Mouse (Mus musculus): ENCODE results near the gene Prcc. TPM values are rescaled to one million over a fixed set of nuclear protein-coding genes. Genes with fewer than 3 reads are reported as not detected.

Gene Prcc
- 55.3 and 56.1 TPM in 2 replicates for total RNA-seq (2021)
- long read RNA-seq, transcript Prcc-201 (7 exons, 2,099 nt) = major isoform, 11 of 15 reads
- long read RNA-seq, partial matches to known transcripts = 3 of 15 reads
- long read RNA-seq, other reads (novel, unspliced or antisense) = 1 of 15 reads

GRCm38 (mm10) chr3:87885281-87886003 is at the start of gene Prcc:
Gene Prcc (minus strand): TSS chr3:87885608.
- peak; percentile 73 for DNase-seq

GRCm38 (mm10) chr3:87935201-87935600 is 49.8 kb upstream of the Prcc start:
- no peak for DNase-seq

DNA sequence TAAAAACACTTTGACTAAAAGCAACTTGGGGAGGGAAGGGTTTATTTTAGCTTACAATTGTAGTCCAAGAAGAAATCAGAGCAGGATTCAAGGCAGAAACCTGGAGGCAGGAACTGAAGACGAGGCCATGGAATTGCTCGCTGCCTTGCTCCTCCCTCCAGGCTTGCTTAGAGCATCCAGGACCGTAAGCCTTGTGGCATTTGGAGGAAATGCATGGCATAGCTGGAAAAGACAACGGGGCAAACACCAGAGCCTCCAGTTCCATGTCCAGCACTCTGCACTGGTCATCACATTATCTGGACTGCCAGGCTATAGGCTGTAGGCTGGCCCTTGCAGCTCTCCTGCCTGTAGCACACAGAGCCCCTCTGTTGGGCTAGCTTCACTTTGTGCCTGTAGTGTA is 49.1 kb upstream of the Prcc start:
- DNase-seq = no peak

- no peak for DNase-seq
Observed at GRCm38 (mm10) chr3:87934026-87934425, 48.6 kb upstream of the Prcc start.

DNA sequence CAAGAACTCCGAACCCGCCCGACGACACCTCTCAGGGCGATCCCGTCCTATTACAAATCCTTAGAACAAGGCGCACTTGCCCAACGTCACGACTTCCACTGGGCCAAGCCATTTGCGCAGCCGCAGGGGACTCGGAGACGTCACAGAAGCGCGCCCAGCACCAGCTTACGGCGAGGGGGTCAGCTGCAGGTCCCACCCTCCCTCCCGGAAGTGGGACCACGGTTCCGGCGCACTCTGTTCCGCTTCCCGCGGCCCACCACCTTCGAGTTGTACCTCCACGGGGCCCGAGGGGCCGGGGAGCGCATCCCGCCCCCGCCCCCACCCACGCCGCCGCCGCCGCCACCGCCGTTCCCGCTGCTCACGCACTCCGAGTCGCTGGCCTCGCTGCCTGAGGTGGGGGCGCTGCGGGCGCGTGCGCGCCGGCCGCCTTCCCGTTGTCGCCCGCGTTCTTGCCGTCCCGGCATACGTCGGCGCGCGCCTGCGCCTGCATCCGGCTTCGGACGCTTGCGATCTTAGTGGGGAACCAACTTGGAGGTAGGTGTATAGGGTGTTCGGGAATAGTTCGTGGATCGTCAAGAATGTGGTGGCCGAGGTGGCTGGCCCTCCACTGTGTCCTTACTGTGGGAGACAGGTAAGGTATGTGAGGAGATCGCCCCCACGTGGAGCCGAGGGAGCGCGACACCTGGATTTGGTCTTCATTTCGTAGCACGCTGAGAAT is 44.8 kb upstream of the Prcc start, which contains the start of the genes Isg20l2 and Rrnad1:
Isg20l2 (plus strand) TSS at position 237 of the 718 bp plus-strand sequence.
Rrnad1 (minus strand) TSS at position 640 of the 718 bp plus-strand sequence.
- DNase-seq = peak; percentile 97

DNA sequence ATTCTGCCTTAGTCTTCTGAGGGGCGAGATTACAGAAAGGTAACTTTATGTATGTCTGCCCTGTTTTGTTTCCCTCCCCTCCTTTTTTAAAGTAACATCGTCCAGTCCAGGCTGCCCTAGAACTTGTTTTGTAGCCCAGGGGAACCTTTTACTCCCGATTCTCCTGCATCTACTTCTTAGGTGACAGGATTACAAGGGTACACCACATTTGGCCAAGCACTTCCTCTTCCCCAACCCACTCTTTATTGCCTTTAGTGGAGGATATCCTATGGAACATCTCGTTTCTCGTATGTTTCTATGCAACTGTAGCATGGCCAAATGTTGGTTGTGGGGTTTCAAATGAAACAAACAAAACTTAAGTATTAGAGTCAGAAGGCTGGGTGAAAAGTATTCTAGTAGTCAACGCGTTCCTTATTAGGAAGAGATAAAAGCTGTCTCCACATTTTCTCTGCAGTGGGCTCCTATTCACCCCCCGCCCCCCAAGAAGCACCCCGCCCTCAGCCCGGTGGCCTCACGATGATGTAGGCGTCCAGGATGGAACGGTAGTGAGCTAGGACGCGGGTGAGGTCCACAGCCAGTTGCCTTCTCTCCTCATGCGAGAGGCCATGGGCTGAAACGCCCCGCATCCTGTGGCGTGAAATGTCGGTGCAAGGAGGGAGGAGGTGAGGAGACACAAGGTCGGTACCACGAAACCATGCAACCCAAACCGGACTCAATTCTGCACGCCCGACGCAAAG is 44.1 kb upstream of the Prcc start:
- no peak for DNase-seq

- no peak for DNase-seq
Observed at GRCm38 (mm10) chr3:87927452-87927851, 42.0 kb upstream of the Prcc start.

GRCm38 (mm10) chr3:87924996-87925395 is 39.6 kb upstream of the Prcc start:
- peak; percentile 12 for DNase-seq

- no peak for DNase-seq
Observed at GRCm38 (mm10) chr3:87920270-87920943, 35.0 kb upstream of the Prcc start.

DNA sequence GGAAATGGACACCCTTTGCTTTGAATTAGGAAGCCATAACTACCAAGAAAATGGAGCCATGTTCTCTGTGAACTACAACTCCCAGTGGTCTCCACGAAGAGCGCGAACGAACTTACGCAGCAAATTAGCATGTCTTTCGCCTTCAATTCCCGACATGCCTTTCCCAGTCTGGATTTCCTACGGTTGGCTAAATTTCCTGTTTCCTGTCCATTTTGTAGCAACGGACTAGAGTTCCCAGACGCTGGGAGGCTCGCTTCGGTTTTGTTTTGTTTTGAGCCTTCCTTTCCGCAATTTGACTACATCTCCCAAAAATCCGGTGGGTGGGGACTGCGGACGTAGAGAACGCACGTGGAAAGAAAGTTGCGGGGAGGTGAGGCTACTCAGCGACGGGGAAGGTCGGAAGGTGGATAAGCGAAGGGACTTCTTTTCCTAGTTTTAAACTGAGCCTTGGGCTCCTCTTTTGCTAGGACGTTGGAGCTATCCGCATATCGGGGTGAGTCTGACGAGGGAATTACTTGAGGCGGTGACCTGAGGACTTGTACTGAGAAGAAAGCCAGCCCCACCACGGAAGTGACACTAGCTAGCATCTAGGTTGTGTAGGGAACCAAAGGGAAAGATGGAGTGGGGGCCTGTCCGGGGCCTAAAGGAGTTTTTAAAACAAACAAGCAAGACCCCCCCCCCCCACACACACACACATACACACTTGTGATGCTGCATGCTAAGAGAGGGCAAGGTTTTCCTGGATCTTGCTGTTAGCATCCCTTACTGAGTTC is 34.1 kb upstream of the Prcc start, which contains the start of gene Mrpl24:
Mrpl24 (plus strand) TSS at position 171 of the 773 bp plus-strand sequence.
- DNase-seq = peak; percentile 55

GRCm38 (mm10) chr3:87918551-87918950 is 33.1 kb upstream of the Prcc start:
- DNase-seq = no peak

- no peak for DNase-seq
Observed at GRCm38 (mm10) chr3:87916990-87917389, 31.6 kb upstream of the Prcc start.

DNA sequence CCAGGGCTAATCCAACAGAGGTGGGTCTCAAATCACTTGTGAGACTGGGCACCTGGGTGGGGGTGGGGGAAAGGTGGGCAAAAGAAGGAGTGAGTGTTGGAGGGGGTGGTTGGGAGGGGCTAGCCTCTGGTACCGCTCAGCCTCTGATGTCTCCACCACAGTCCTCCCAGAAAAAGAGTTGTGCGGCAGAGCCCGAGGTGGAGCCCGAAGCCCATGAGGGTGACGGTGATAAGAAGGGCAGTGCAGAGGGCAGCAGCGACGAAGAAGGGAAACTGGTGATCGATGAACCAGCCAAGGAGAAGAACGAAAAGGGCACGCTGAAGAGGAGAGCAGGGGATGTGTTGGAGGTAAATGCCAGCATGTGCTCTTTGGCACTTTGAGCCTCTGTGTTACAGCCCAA is 28.5 kb upstream of the Prcc start:
- DNase-seq = no peak

DNA sequence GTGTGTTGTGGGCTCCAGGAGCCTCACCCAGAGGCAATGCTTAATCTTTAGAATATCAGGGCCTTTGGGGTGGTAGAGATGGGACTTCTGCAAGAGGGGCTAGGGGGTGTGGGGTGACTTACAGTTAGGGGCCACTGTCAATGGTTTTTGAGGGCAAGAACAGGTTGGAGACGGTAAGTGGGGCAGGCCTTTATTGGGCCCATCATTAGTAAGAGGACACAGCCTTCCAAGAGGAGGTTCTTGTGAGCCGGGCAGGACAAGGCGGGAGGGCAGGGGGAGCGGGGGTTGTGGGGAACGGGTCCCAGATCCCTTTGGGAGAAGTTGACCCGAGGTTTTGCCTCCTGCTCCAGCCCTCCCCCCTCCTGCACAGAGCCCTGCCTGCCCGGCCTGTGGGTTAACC is 28.1 kb upstream of the Prcc start:
- DNase-seq = no peak

- DNase-seq = peak; percentile 81
Observed at GRCm38 (mm10) chr3:87910573-87911141, 25.2 kb upstream of the Prcc start.

DNA sequence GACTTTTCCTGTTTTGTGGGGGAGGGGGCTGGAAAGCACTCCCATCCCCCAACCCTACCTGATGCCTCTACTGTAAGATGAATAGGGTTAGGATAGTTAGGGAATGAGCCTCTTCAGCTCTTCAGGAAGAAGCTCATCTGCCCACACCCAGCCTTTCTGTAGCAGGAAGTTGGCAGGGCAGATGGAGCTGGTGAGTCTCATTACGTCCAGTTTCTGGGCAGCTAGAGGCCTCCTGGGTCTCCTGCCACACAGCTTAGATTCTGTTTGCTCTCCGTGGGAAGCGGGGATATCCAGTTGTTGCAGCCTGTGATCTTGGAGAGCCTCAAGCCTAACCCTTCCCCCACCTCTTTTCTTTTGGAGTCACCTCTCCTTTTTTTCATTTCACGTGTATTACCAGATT is 24.5 kb upstream of the Prcc start:
- no peak for DNase-seq

GRCm38 (mm10) chr3:87909381-87909780 is 24.0 kb upstream of the Prcc start:
- no peak for DNase-seq

DNA sequence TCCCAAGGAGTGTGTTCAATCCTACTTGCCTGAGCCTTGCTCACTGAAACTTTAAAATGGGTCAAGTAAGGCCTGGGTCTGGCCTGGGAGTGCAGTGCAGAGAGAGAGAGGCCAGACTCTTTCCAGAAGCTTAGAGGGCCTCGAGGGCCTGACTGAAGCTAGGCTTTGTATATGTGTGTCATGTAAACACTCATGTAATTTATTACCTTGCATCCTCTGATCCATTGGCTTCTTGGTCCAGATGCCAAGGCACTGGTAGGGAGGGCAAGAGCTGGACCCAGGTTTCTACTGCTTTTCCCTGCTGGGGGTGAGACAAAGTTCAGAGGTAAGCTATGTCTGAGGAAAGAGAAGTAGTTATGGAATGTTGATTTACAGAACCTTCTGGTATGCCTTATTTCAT is 22.5 kb upstream of the Prcc start:
- no peak for DNase-seq

DNA sequence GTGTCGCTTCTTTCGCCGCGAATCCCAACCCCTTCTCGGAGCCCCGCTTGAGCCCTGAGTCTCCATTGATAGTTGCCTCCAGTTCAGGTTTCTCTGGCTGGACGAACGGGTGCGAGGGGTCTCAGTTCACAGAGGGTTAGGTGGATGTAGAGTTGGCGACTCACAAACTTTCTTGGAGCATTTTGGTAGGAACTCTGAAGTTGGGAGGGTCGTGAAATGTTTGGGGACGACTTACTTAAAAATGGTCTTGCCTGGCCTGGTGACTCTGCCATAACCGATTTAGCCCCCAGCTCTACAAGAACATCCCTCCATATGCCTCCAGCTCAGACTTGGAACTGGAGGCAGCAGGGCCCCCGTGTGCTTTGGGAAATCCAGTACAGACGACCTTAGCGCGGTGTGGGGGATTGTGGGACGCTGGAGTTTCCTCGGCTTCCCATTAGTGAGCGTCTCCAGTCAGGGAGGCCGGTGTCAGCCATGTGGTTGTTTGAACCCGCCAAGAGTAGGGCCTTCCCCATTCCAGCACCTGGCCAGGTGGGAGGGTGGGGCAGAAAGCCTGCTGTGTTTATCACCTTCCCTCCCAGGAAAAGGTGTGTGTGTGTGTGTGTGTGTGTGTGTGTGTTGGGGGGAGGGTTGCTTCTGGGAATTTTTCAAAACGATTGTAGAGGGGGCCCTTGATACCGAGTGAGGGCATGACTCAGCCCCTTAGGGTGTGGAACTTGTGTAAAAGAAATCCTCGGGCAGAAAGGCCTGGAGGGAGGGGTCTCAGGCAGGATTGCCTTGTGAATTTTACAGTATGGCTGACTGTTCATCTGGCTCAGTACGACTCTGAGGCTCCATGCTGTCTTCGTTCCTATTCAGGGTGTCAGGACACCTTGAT is 21.8 kb upstream of the Prcc start:
- peak; percentile 39 for DNase-seq

- peak; percentile 61 for DNase-seq
Observed at GRCm38 (mm10) chr3:87906601-87906980, 21.2 kb upstream of the Prcc start.
